In the genomic region with DNA sequence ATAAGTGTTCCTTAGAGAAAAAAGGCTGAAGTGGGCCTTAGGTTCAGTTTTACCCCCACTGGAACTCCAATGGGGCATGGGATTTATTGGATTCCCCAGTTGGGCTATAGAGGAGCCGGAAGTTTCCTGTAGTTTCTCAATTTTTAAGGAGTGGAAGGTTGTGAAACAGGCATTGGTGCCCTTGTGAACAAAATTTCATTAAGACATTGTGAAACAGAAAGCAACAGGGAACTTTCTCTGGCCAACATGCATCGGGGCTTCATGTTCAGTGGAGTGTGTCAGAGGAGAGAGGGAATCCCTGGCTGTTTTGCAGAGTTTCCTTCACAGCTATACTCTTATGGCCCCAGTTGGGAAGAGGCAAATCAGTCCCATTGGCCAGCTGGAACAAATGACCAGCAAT, we compare ENCODE assay signal across 33 mouse cellular contexts.
DNase-seq lines count a peak whose midpoint lies in the region; ATAC-seq and TF ChIP-seq lines count a peak whose summit lies in the region.
"Had no signal": no experiment of that assay in that cellular context is flagged by ENCODE, and none has a peak within 500 bp of the region (broad histone marks: within the 10 kb centered on the region; RNA-seq: fewer than 3 reads in every experiment).

No protein-coding gene starts in this region.

- TF ChIP-seq POLR2A in lung, adult 2 months (IDR thresholded peaks at IDR 0.05; ENCODE audit: borderline replicate concordance, extremely low read depth, low read depth, low read length), result no peak

- no peaks in the 10 kb centered on the region for H3K27me3 ChIP-seq in lung, postnatal 0 days (replicated peaks; ENCODE audit: insufficient read depth, low read length)
- H3K27me3 ChIP-seq: embryonic facial prominence, embryonic 13.5 days; forebrain, embryonic 12.5 days; forebrain, embryonic 15.5 days; heart, embryonic 12.5 days; heart, embryonic 15.5 days; hindbrain, embryonic 13.5 days; Patski had no signal

- TF ChIP-seq EP300 in lung, postnatal 0 days (IDR thresholded peaks at IDR 0.05), result no peak

- no peaks in the 10 kb centered on the region for H3K9me3 ChIP-seq in lung, postnatal 0 days (ENCODE audit: low read length)
- H3K9me3 ChIP-seq: embryonic facial prominence, embryonic 10.5 days; embryonic facial prominence, embryonic 13.5 days; forebrain, embryonic 12.5 days; forebrain, embryonic 15.5 days; heart, embryonic 12.5 days; heart, embryonic 15.5 days; hindbrain, embryonic 10.5 days; hindbrain, embryonic 13.5 days had no signal

- no peak overlapping the region for H3K27ac ChIP-seq in lung, postnatal 0 days (ENCODE audit: low read length)
- H3K27ac ChIP-seq: embryonic facial prominence, embryonic 10.5 days; embryonic facial prominence, embryonic 13.5 days; forebrain, embryonic 12.5 days; forebrain, embryonic 15.5 days; heart, embryonic 15.5 days; hindbrain, embryonic 10.5 days; hindbrain, embryonic 13.5 days; hindbrain, postnatal 0 days had no signal

- H3K9ac ChIP-seq in lung, postnatal 0 days (replicated peaks; ENCODE audit: low read depth), result no peak overlapping the region
- H3K9ac ChIP-seq: embryonic facial prominence, embryonic 13.5 days; forebrain, embryonic 12.5 days; forebrain, embryonic 15.5 days; heart, embryonic 12.5 days; heart, embryonic 15.5 days; hindbrain, embryonic 13.5 days had no signal

- peak; percentile 40 for DNase-seq in adrenal gland, postnatal 10 days
- DNase-seq in adrenal gland, postnatal 25 days, result no peak
- DNase-seq in lung, postnatal 0 days (ENCODE audit: low spot score), result peak; percentile 45
- DNase-seq in lung, postnatal 14 days, result no peak
- DNase-seq in adipocyte (ENCODE audit: low spot score), result peak; percentile 93
- DNase-seq in ovary, postnatal 14 days (ENCODE audit: low spot score), result no peak
- DNase-seq in lung, adult 2 months, result no peak
- DNase-seq: adrenal gland, adult 8-10 months; cerebellum, adult 11-12 months; cerebellum, adult 8-10 months; cerebellum, postnatal 10 days; cerebellum, postnatal 36 days; embryo, embryonic 11 days; gastrocnemius, postnatal 10 days; heart, adult 18-20 months; heart, postnatal 10 days; heart, postnatal 36 days; kidney, adult 18-20 months had no signal

- H3K36me3 ChIP-seq in lung, postnatal 0 days (ENCODE audit: insufficient read depth, low read length), result no peaks in the 10 kb centered on the region
- H3K36me3 ChIP-seq: embryonic facial prominence, embryonic 10.5 days; embryonic facial prominence, embryonic 13.5 days; forebrain, embryonic 12.5 days; forebrain, embryonic 15.5 days; heart, embryonic 12.5 days; heart, embryonic 15.5 days; hindbrain, embryonic 10.5 days; hindbrain, embryonic 13.5 days had no signal

- H3K4me2 ChIP-seq in lung, postnatal 0 days (replicated peaks; ENCODE audit: low read depth, low read length), result no peak overlapping the region
- H3K4me2 ChIP-seq: embryonic facial prominence, embryonic 13.5 days; forebrain, embryonic 12.5 days; forebrain, embryonic 15.5 days; heart, embryonic 12.5 days; heart, embryonic 15.5 days; hindbrain, embryonic 13.5 days had no signal

- 77% methylated on average over 2 of the region's 2 CpGs for WGBS in lung, postnatal 0 days
- WGBS in lung, adult 2 months, result 68% methylated on average over 2 of the region's 2 CpGs

- TF ChIP-seq CTCF in lung, postnatal 0 days (IDR thresholded peaks at IDR 0.05), result no peak
- no peak for TF ChIP-seq CTCF in lung, adult 2 months (IDR thresholded peaks at IDR 0.05; ENCODE audit: insufficient read depth, low read length)

- no peak for ATAC-seq in lung, postnatal 0 days
- peak; percentile 75 for ATAC-seq in megakaryocyte progenitor cell, adult 5-6 weeks (replicated peaks; ENCODE audit: poor library complexity)
- ATAC-seq: CD4-positive, CD25-positive, alpha-beta regulatory T cell, adult 4 months; forebrain, embryonic 15.5 days; hindbrain, postnatal 0 days; inflammation-experienced regulatory T-cells, adult 6 months; intestine, embryonic 16.5 days; Patski had no signal

- no peak overlapping the region for H3K4me3 ChIP-seq in lung, postnatal 0 days (ENCODE audit: low read depth, low read length)
- H3K4me3 ChIP-seq in lung, adult 2 months (replicated peaks; ENCODE audit: extremely low read depth, low read depth, low read length), result no peak overlapping the region
- H3K4me3 ChIP-seq: embryonic facial prominence, embryonic 10.5 days; embryonic facial prominence, embryonic 13.5 days; erythroblast, embryonic 14.5 days; forebrain, embryonic 12.5 days; forebrain, embryonic 15.5 days; heart, embryonic 12.5 days; heart, embryonic 15.5 days; hindbrain, embryonic 10.5 days; hindbrain, embryonic 13.5 days had no signal

- peaks cover 4% of the 10 kb centered on the region; the same call in 1 of the 2 replicates for H3K4me1 ChIP-seq in lung, postnatal 0 days (ENCODE audit: insufficient read depth, low read depth, low read length)
- H3K4me1 ChIP-seq in lung, adult 2 months (ENCODE audit: control insufficient read depth, insufficient read depth, low read length), result no peaks in the 10 kb centered on the region; the same call in none of the 2 replicates
- H3K4me1 ChIP-seq: embryonic facial prominence, embryonic 13.5 days; forebrain, embryonic 12.5 days; forebrain, embryonic 15.5 days; heart, embryonic 12.5 days; heart, embryonic 15.5 days; hindbrain, embryonic 10.5 days; hindbrain, embryonic 13.5 days had no signal

Comparison
In these comparisons a context has a peak if more than half of its experiments do, and no peak if none do; other contexts are left out.
1. DNase-seq: peak in adrenal gland, postnatal 10 days (single experiment), lung, postnatal 0 days (single experiment) and adipocyte (single experiment); none in adrenal gland, postnatal 25 days (single experiment), lung, postnatal 14 days (single experiment), ovary, postnatal 14 days (single experiment) and lung, adult 2 months (single experiment).